Mouse (Mus musculus): ENCODE measurements around the gene Gm20425. TPM values are rescaled to one million over a fixed set of nuclear protein-coding genes. Genes with fewer than 3 reads are reported as not detected.

Gm20425 gene
- total RNA-seq, 1 experiment: 0.04 TPM

- no peak overlapping the region for H3K4me3 ChIP-seq (ENCODE audit: insufficient read depth in 1 of 2, low read depth in 1 of 2, low read length in 2 of 2, poor library complexity in 1 of 2, severe bottlenecking in 1 of 2)
- no peak for DNase-seq (ENCODE audit: low read depth, low spot score)
- H3K36me3 ChIP-seq (ENCODE audit: control insufficient read depth, insufficient read depth, low read length, poor library complexity, severe bottlenecking): no peaks in the 10 kb centered on the region
- H3K9me3 ChIP-seq (ENCODE audit: control insufficient read depth, insufficient read depth, low read depth, low read length): no peaks in the 10 kb centered on the region
- TF ChIP-seq HCFC1 (IDR thresholded peaks at IDR 0.05; ENCODE audit: borderline replicate concordance, insufficient read depth, low read length) (no peak), ZNF384 (IDR thresholded peaks at IDR 0.05; ENCODE audit: low read depth, low read length) (no peak), ZC3H11A (IDR thresholded peaks at IDR 0.05; ENCODE audit: borderline replicate concordance, low read depth, low read length) (no peak), MAFK (IDR thresholded peaks at IDR 0.05; ENCODE audit: insufficient read depth, low read depth, low read length) (no peak), CHD2 (IDR thresholded peaks at IDR 0.05; ENCODE audit: low read depth, low read length) (no peak)
- no peak overlapping the region for H3K27ac ChIP-seq (ENCODE audit: insufficient read depth, low read depth, low read length, poor library complexity, severe bottlenecking)
- in situ Hi-C loops (cut with MboI; ENCODE audit: low sequenced_read_pairs in 2 of 2, unreplicated experiment in 2 of 2): no loop called here
- H3K4me1 ChIP-seq (ENCODE audit: control insufficient read depth in 2 of 2, insufficient read depth in 2 of 2, low read length in 2 of 2, poor library complexity in 1 of 2): no peaks in the 10 kb centered on the region
- H3K9ac ChIP-seq (ENCODE audit: insufficient read depth, low read depth, low read length, poor library complexity, severe bottlenecking): no peak overlapping the region
Measured at GRCm38 (mm10) chr9:103271104-103271503, 41.0 kb upstream of the Gm20425 start.

- TF ChIP-seq ZNF384 (IDR thresholded peaks at IDR 0.05; ENCODE audit: low read depth, low read length) (no peak), HCFC1 (IDR thresholded peaks at IDR 0.05; ENCODE audit: borderline replicate concordance, insufficient read depth, low read length) (no peak), MAFK (IDR thresholded peaks at IDR 0.05; ENCODE audit: insufficient read depth, low read depth, low read length) (no peak), ZC3H11A (IDR thresholded peaks at IDR 0.05; ENCODE audit: borderline replicate concordance, low read depth, low read length) (no peak), CHD2 (IDR thresholded peaks at IDR 0.05; ENCODE audit: low read depth, low read length) (no peak)
- peak; percentile 22 for DNase-seq (ENCODE audit: low read depth, low spot score)
- in situ Hi-C loops (cut with MboI; ENCODE audit: low sequenced_read_pairs in 2 of 2, unreplicated experiment in 2 of 2): no loop called here
- Histone ChIP-seq H3K27ac (ENCODE audit: insufficient read depth, low read depth, low read length, poor library complexity, severe bottlenecking) (no peak overlapping the region), H3K4me1 (ENCODE audit: control insufficient read depth in 2 of 2, insufficient read depth in 2 of 2, low read length in 2 of 2, poor library complexity in 1 of 2) (no peaks in the 10 kb centered on the region), H3K9me3 (ENCODE audit: control insufficient read depth, insufficient read depth, low read depth, low read length) (no peaks in the 10 kb centered on the region), H3K4me3 (ENCODE audit: insufficient read depth in 1 of 2, low read depth in 1 of 2, low read length in 2 of 2, poor library complexity in 1 of 2, severe bottlenecking in 1 of 2) (no peak overlapping the region), H3K36me3 (ENCODE audit: control insufficient read depth, insufficient read depth, low read length, poor library complexity, severe bottlenecking) (no peaks in the 10 kb centered on the region), H3K9ac (ENCODE audit: insufficient read depth, low read depth, low read length, poor library complexity, severe bottlenecking) (no peak overlapping the region)
Measured at GRCm38 (mm10) chr9:103265778-103266177, 35.7 kb upstream of the Gm20425 start.

- H3K9ac ChIP-seq (ENCODE audit: insufficient read depth, low read depth, low read length, poor library complexity, severe bottlenecking): no peak overlapping the region
- H3K4me1 ChIP-seq (ENCODE audit: control insufficient read depth in 2 of 2, insufficient read depth in 2 of 2, low read length in 2 of 2, poor library complexity in 1 of 2): no peaks in the 10 kb centered on the region
- TF ChIP-seq ZNF384 (IDR thresholded peaks at IDR 0.05; ENCODE audit: low read depth, low read length) (no peak), ZC3H11A (IDR thresholded peaks at IDR 0.05; ENCODE audit: borderline replicate concordance, low read depth, low read length) (no peak), MAFK (IDR thresholded peaks at IDR 0.05; ENCODE audit: insufficient read depth, low read depth, low read length) (no peak), CHD2 (IDR thresholded peaks at IDR 0.05; ENCODE audit: low read depth, low read length) (no peak), HCFC1 (IDR thresholded peaks at IDR 0.05; ENCODE audit: borderline replicate concordance, insufficient read depth, low read length) (no peak)
- no peaks in the 10 kb centered on the region for H3K36me3 ChIP-seq (ENCODE audit: control insufficient read depth, insufficient read depth, low read length, poor library complexity, severe bottlenecking)
- H3K4me3 ChIP-seq (ENCODE audit: insufficient read depth in 1 of 2, low read depth in 1 of 2, low read length in 2 of 2, poor library complexity in 1 of 2, severe bottlenecking in 1 of 2): no peak overlapping the region
- no peaks in the 10 kb centered on the region for H3K9me3 ChIP-seq (ENCODE audit: control insufficient read depth, insufficient read depth, low read depth, low read length)
- H3K27ac ChIP-seq (ENCODE audit: insufficient read depth, low read depth, low read length, poor library complexity, severe bottlenecking): no peak overlapping the region
- in situ Hi-C loops (cut with MboI; ENCODE audit: low sequenced_read_pairs in 2 of 2, unreplicated experiment in 2 of 2): no loop called here
- DNase-seq (ENCODE audit: low read depth, low spot score): no peak
Measured at GRCm38 (mm10) chr9:103252906-103253305, 22.8 kb upstream of the Gm20425 start.

DNA sequence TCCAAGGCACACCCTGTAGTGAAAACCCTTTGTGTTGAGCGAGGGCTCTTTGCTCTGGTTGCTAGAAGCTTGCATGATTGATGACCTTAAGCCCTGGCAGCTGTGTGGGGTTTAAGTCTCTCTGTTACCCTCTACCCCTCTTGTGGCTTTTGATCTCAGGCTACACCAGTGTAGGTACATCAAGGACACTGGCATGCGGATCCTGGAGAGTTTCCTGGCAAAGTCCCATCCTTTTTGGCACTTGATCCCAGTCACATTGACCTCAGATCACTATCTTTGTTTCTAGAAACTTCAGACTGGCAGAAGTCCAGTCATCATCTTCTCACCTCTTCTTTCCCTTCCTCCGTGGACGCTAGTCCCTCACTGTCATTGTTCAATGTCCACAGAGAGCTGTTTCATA lies 18.5 kb upstream of the Gm20425 start:
- Histone ChIP-seq H3K9ac (ENCODE audit: insufficient read depth, low read depth, low read length, poor library complexity, severe bottlenecking) (no peak overlapping the region), H3K27ac (ENCODE audit: insufficient read depth, low read depth, low read length, poor library complexity, severe bottlenecking) (no peak overlapping the region), H3K36me3 (ENCODE audit: control insufficient read depth, insufficient read depth, low read length, poor library complexity, severe bottlenecking) (no peaks in the 10 kb centered on the region), H3K4me3 (ENCODE audit: insufficient read depth in 1 of 2, low read depth in 1 of 2, low read length in 2 of 2, poor library complexity in 1 of 2, severe bottlenecking in 1 of 2) (no peak overlapping the region), H3K4me1 (ENCODE audit: control insufficient read depth in 2 of 2, insufficient read depth in 2 of 2, low read length in 2 of 2, poor library complexity in 1 of 2) (no peaks in the 10 kb centered on the region), H3K9me3 (ENCODE audit: control insufficient read depth, insufficient read depth, low read depth, low read length) (no peaks in the 10 kb centered on the region)
- DNase-seq (ENCODE audit: low read depth, low spot score): no peak
- no peak for TF ChIP-seq MAFK (IDR thresholded peaks at IDR 0.05; ENCODE audit: insufficient read depth, low read depth, low read length)
- TF ChIP-seq ZNF384 (IDR thresholded peaks at IDR 0.05; ENCODE audit: low read depth, low read length): no peak
- no peak for TF ChIP-seq CHD2 (IDR thresholded peaks at IDR 0.05; ENCODE audit: low read depth, low read length)
- TF ChIP-seq ZC3H11A (IDR thresholded peaks at IDR 0.05; ENCODE audit: borderline replicate concordance, low read depth, low read length): no peak
- TF ChIP-seq HCFC1 (IDR thresholded peaks at IDR 0.05; ENCODE audit: borderline replicate concordance, insufficient read depth, low read length): no peak
- in situ Hi-C loops (cut with MboI; ENCODE audit: low sequenced_read_pairs in 2 of 2, unreplicated experiment in 2 of 2): no loop called here

Measured in ES-E14 (cell line).